Mouse (Mus musculus) limb, embryonic 12.5 days (tissue): ENCODE measurements around the gene Phb2. TPM values are rescaled to one million over a fixed set of nuclear protein-coding genes. Genes with fewer than 3 reads are reported as not detected.

Experiments
- ATAC-seq: fragments of 200-750 bp; cut with Nextera tagmentation; 2 replicates; pipeline ENCODE4 v1.8.0; 2017; ENCODE audit warnings: low read depth, moderate TSS enrichment; ENCODE audit not compliant: insufficient number of reproducible peaks, insufficient read depth, low FRiP score, low TSS enrichment
- H3K27ac ChIP-seq: fragments of 300-500 bp; sonication (generic); 2 replicates; pipeline ENCODE4 v1.5.1; 2016; ENCODE audit warnings: mild to moderate bottlenecking, moderate library complexity
- H3K27me3 ChIP-seq: fragments of 300-500 bp; sonication (generic); 2 replicates; pipeline ENCODE4 v1.6.1; 2016; ENCODE audit warnings: mild to moderate bottlenecking, moderate library complexity
- H3K36me3 ChIP-seq: fragments of 300-500 bp; sonication (generic); 2 replicates; pipeline ENCODE4 v1.6.1; 2016; ENCODE audit warnings: mild to moderate bottlenecking, moderate library complexity
- H3K4me1 ChIP-seq: fragments of 300-500 bp; sonication (generic); replicated peaks from 2 replicates; pipeline ENCODE4 v1.6.1; 2016
- H3K4me2 ChIP-seq: fragments of 300-500 bp; sonication (generic); 2 replicates; pipeline ENCODE4 v1.6.1; 2016; ENCODE audit warnings: mild to moderate bottlenecking, moderate library complexity
- H3K4me3 ChIP-seq: fragments of 300-500 bp; sonication (generic); replicated peaks from 2 replicates; pipeline ENCODE4 v1.5.1; 2016; ENCODE audit warnings: mild to moderate bottlenecking
- H3K9ac ChIP-seq: fragments of 300-500 bp; sonication (generic); replicated peaks from 2 replicates; pipeline ENCODE4 v1.6.1; 2016; ENCODE audit warnings: mild to moderate bottlenecking, moderate library complexity
- H3K9me3 ChIP-seq: fragments of 300-500 bp; sonication (generic); 2 replicates; pipeline ENCODE4 v1.6.1; 2016; ENCODE audit warnings: mild to moderate bottlenecking, moderate library complexity
- WGBS: fragments of 180-500 bp; shearing (Covaris S2); methylation state at CpG from one replicate; pipeline ENCODE4 v1.1.7; 2016; 5-methylcytosine and 5-hydroxymethylcytosine counted together
- polyA plus RNA-seq: library from polyadenylated mRNA; unstranded; fragments of >200 nt; fragmentation: Nextera tagmentation; extraction: Ambion mirVana; gene quantifications from 2 replicates; pipeline ENCODE4 v1.2.1, GENCODE M21; 2016

Phb2 gene
- polyA plus RNA-seq, 1 experiment from 2014 or later, result 367 TPM

GRCm38 (mm10) chr6:124755306-124755705 lies 43.2 kb downstream of the Phb2 start:
- H3K27ac ChIP-seq, result peak overlapping the region; percentile 99
- H3K36me3 ChIP-seq, result peaks cover 9% of the 10 kb centered on the region; the same call in 1 of the 2 replicates
- ATAC-seq, result no peak
- no peaks in the 10 kb centered on the region for H3K9me3 ChIP-seq
- peak overlapping the region; percentile 96 for H3K9ac ChIP-seq
- peak overlapping the region; percentile 89 for H3K4me3 ChIP-seq
- H3K4me1 ChIP-seq, result peaks cover 50% of the 10 kb centered on the region
- peak overlapping the region; percentile 87 for H3K4me2 ChIP-seq
- WGBS, result 0% methylated on average over 3 of the region's 3 CpGs
- peaks cover 5% of the 10 kb centered on the region for H3K27me3 ChIP-seq

GRCm38 (mm10) chr6:124755831-124756595 lies 43.9 kb downstream of the Phb2 start, which contains the start of the genes Gm45234 and Atn1:
Gm45234 (minus strand) TSS chr6:124756021.
Atn1 (minus strand) TSS chr6:124756524.
- no peaks in the 10 kb centered on the region for H3K9me3 ChIP-seq
- 1% methylated on average over 72 of the region's 100 CpGs for WGBS

GRCm38 (mm10) chr6:124756652-124757350 lies 44.7 kb downstream of the Phb2 start:
- H3K4me3 ChIP-seq, result peak overlapping the region; percentile 89
- under 1% methylated on average over 53 of the region's 54 CpGs for WGBS
- peaks cover 9% of the 10 kb centered on the region; the same call in 1 of the 2 replicates for H3K36me3 ChIP-seq
- H3K4me2 ChIP-seq, result peak overlapping the region; percentile 87
- peaks cover 50% of the 10 kb centered on the region for H3K4me1 ChIP-seq
- peaks cover 12% of the 10 kb centered on the region for H3K27me3 ChIP-seq
- peak overlapping the region; percentile 99 for H3K27ac ChIP-seq
- no peaks in the 10 kb centered on the region for H3K9me3 ChIP-seq
- H3K9ac ChIP-seq, result peak overlapping the region; percentile 96
- peak; percentile 75 for ATAC-seq

More at GRCm38 (mm10) chr6:124755831-124756595, 43.9 kb downstream of the Phb2 start, which contains the start of the genes Gm45234 and Atn1:
- H3K36me3 ChIP-seq, result peaks cover 9% of the 10 kb centered on the region; the same call in 1 of the 2 replicates
- peaks cover 50% of the 10 kb centered on the region for H3K4me1 ChIP-seq
- peak; percentile 67; the same call in 1 of the 2 replicates for ATAC-seq
- H3K27ac ChIP-seq, result peak within 1 kb of the TSS; percentile 99
- peak within 1 kb of the TSS; percentile 96 for H3K9ac ChIP-seq
- peak within 1 kb of the TSS; percentile 87 for H3K4me2 ChIP-seq
- H3K4me3 ChIP-seq, result peak within 1 kb of the TSS; percentile 89
- peaks cover 7% of the 10 kb centered on the region for H3K27me3 ChIP-seq

- peak overlapping the region; percentile 89 for H3K4me3 ChIP-seq
- peak overlapping the region; percentile 87 for H3K4me2 ChIP-seq
- H3K9me3 ChIP-seq, result no peaks in the 10 kb centered on the region
- 9% methylated on average over 5 of the region's 5 CpGs for WGBS
- H3K27ac ChIP-seq, result peak overlapping the region; percentile 99
- peaks cover 9% of the 10 kb centered on the region; the same call in 1 of the 2 replicates for H3K36me3 ChIP-seq
- no peak for ATAC-seq
- H3K27me3 ChIP-seq, result peaks cover 17% of the 10 kb centered on the region
- H3K4me1 ChIP-seq, result peaks cover 50% of the 10 kb centered on the region
- H3K9ac ChIP-seq, result peak overlapping the region; percentile 96
Measured at GRCm38 (mm10) chr6:124757351-124757880, 45.3 kb downstream of the Phb2 start.

- Histone ChIP-seq H3K27ac (peak overlapping the region; percentile 99), H3K4me3 (peak overlapping the region; percentile 89), H3K36me3 (peaks cover 9% of the 10 kb centered on the region; the same call in 1 of the 2 replicates), H3K9ac (peak overlapping the region; percentile 96), H3K27me3 (peaks cover 24% of the 10 kb centered on the region), H3K4me1 (peaks cover 50% of the 10 kb centered on the region), H3K9me3 (no peaks in the 10 kb centered on the region), H3K4me2 (peak overlapping the region; percentile 87)
- ATAC-seq, result no peak
- WGBS, result 39% methylated on average over 5 of the region's 5 CpGs
Measured at GRCm38 (mm10) chr6:124757909-124758848, 46.0 kb downstream of the Phb2 start.

- H3K36me3 ChIP-seq, result 0 out of 2 replicates have a peak, but pooled peaks cover 8% of the 10 kb centered on the region
- H3K9ac ChIP-seq, result peak overlapping the region; percentile 44
- peak overlapping the region; percentile 87 for H3K4me2 ChIP-seq
- peak overlapping the region; percentile 99 for H3K27ac ChIP-seq
- H3K27me3 ChIP-seq, result peaks cover 26% of the 10 kb centered on the region
- peaks cover 44% of the 10 kb centered on the region for H3K4me1 ChIP-seq
- WGBS, result 57% methylated on average over 2 of the region's 2 CpGs
- peak overlapping the region; percentile 89 for H3K4me3 ChIP-seq
- no peak for ATAC-seq
- H3K9me3 ChIP-seq, result no peaks in the 10 kb centered on the region
Measured at GRCm38 (mm10) chr6:124758849-124759232, 46.7 kb downstream of the Phb2 start.

GRCm38 (mm10) chr6:124759259-124759658 lies 47.1 kb downstream of the Phb2 start:
- WGBS, result 5% methylated on average over 5 of the region's 5 CpGs
- no peak for ATAC-seq
- H3K9ac ChIP-seq, result peak overlapping the region; percentile 44; the same call in 1 of the 2 replicates

GRCm38 (mm10) chr6:124765951-124766350 lies 53.8 kb downstream of the Phb2 start:
- H3K4me3 ChIP-seq, result no peak overlapping the region
- H3K4me2 ChIP-seq, result no peak overlapping the region
- H3K27me3 ChIP-seq, result peaks cover 70% of the 10 kb centered on the region
- 87% methylated on average over 7 of the region's 7 CpGs for WGBS
- no peaks in the 10 kb centered on the region for H3K36me3 ChIP-seq
- H3K9me3 ChIP-seq, result no peaks in the 10 kb centered on the region
- no peak overlapping the region for H3K9ac ChIP-seq
- H3K4me1 ChIP-seq, result peaks cover 30% of the 10 kb centered on the region
- H3K27ac ChIP-seq, result no peak overlapping the region
- no peak for ATAC-seq

More at GRCm38 (mm10) chr6:124759259-124759658, 47.1 kb downstream of the Phb2 start:
- peak overlapping the region; percentile 99 for H3K27ac ChIP-seq
- peaks cover 40% of the 10 kb centered on the region for H3K4me1 ChIP-seq
- H3K4me2 ChIP-seq, result peak overlapping the region; percentile 87
- H3K9me3 ChIP-seq, result no peaks in the 10 kb centered on the region
- H3K4me3 ChIP-seq, result peak overlapping the region; percentile 89
- H3K27me3 ChIP-seq, result peaks cover 30% of the 10 kb centered on the region
- H3K36me3 ChIP-seq, result 0 out of 2 replicates have a peak, but pooled peaks cover 3% of the 10 kb centered on the region
